Mouse (Mus musculus): ENCODE results near the gene Eif4a1. TPM values are rescaled to one million over a fixed set of nuclear protein-coding genes. Genes with fewer than 3 reads are reported as not detected.

Eif4a1 gene
- polyA plus RNA-seq, 1 experiment = 210 TPM

- peaks cover 18% of the 10 kb centered on the region for H3K4me1 ChIP-seq (ENCODE audit: control insufficient read depth, insufficient read depth, low read length)
- no peaks in the 10 kb centered on the region for H3K27me3 ChIP-seq (ENCODE audit: control insufficient read depth, insufficient read depth, low read length)
- H3K4me3 ChIP-seq (ENCODE audit: control insufficient read depth, low read depth, low read length) = peak within 1 kb of the TSS; percentile 21
- H3K36me3 ChIP-seq (ENCODE audit: control insufficient read depth, insufficient read depth, low read length) = peaks cover 11% of the 10 kb centered on the region
- TF ChIP-seq CTCF (IDR thresholded peaks at IDR 0.05; ENCODE audit: control insufficient read depth, insufficient read depth, insufficient replicate concordance, low read depth, low read length) (peak; percentile 51; the same call in 1 of the 2 replicates), POLR2A (IDR thresholded peaks at IDR 0.05; ENCODE audit: control insufficient read depth, low read depth, low read length) (no peak)
- peak within 1 kb of the TSS; percentile 27; the same call in 1 of the 2 replicates for H3K27ac ChIP-seq (ENCODE audit: control insufficient read depth, insufficient read depth, low read depth, low read length)
These were observed 16.8 kb downstream of the Eif4a1 start, which contains the start of gene Sox15 for GRCm38 (mm10) chr11:69655264-69656064. Sox15 (plus strand) TSS chr11:69655314.

GRCm38 (mm10) chr11:69654760-69655159 is 17.5 kb downstream of the Eif4a1 start:
- Histone ChIP-seq H3K4me1 (ENCODE audit: control insufficient read depth, insufficient read depth, low read length) (peaks cover 18% of the 10 kb centered on the region), H3K27me3 (ENCODE audit: control insufficient read depth, insufficient read depth, low read length) (no peaks in the 10 kb centered on the region), H3K36me3 (ENCODE audit: control insufficient read depth, insufficient read depth, low read length) (peaks cover 11% of the 10 kb centered on the region), H3K27ac (ENCODE audit: control insufficient read depth, insufficient read depth, low read depth, low read length) (peak overlapping the region; percentile 16; the same call in 1 of the 2 replicates), H3K4me3 (ENCODE audit: control insufficient read depth, low read depth, low read length) (no peak overlapping the region)
- TF ChIP-seq POLR2A (IDR thresholded peaks at IDR 0.05; ENCODE audit: control insufficient read depth, low read depth, low read length) (no peak), CTCF (IDR thresholded peaks at IDR 0.05; ENCODE audit: control insufficient read depth, insufficient read depth, insufficient replicate concordance, low read depth, low read length) (no peak)

GRCm38 (mm10) chr11:69653399-69653798 is 18.8 kb downstream of the Eif4a1 start:
- no peak for TF ChIP-seq POLR2A (IDR thresholded peaks at IDR 0.05; ENCODE audit: control insufficient read depth, low read depth, low read length)

GRCm38 (mm10) chr11:69645860-69646259 is 26.4 kb downstream of the Eif4a1 start:
- Histone ChIP-seq H3K27ac (ENCODE audit: control insufficient read depth, insufficient read depth, low read depth, low read length) (no peak overlapping the region), H3K27me3 (ENCODE audit: control insufficient read depth, insufficient read depth, low read length) (no peaks in the 10 kb centered on the region), H3K36me3 (ENCODE audit: control insufficient read depth, insufficient read depth, low read length) (peaks cover 9% of the 10 kb centered on the region), H3K4me1 (ENCODE audit: control insufficient read depth, insufficient read depth, low read length) (no peaks in the 10 kb centered on the region), H3K4me3 (ENCODE audit: control insufficient read depth, low read depth, low read length) (no peak overlapping the region)
- TF ChIP-seq POLR2A (IDR thresholded peaks at IDR 0.05; ENCODE audit: control insufficient read depth, low read depth, low read length) = no peak
- no peak for TF ChIP-seq CTCF (IDR thresholded peaks at IDR 0.05; ENCODE audit: control insufficient read depth, insufficient read depth, insufficient replicate concordance, low read depth, low read length)

More at GRCm38 (mm10) chr11:69653399-69653798, 18.8 kb downstream of the Eif4a1 start:
- Histone ChIP-seq H3K4me3 (ENCODE audit: control insufficient read depth, low read depth, low read length) (no peak overlapping the region), H3K27ac (ENCODE audit: control insufficient read depth, insufficient read depth, low read depth, low read length) (no peak overlapping the region), H3K4me1 (ENCODE audit: control insufficient read depth, insufficient read depth, low read length) (peaks cover 18% of the 10 kb centered on the region), H3K36me3 (ENCODE audit: control insufficient read depth, insufficient read depth, low read length) (peaks cover 14% of the 10 kb centered on the region), H3K27me3 (ENCODE audit: control insufficient read depth, insufficient read depth, low read length) (no peaks in the 10 kb centered on the region)

- H3K4me1 ChIP-seq (ENCODE audit: control insufficient read depth, insufficient read depth, low read length) = peaks cover 2% of the 10 kb centered on the region
- H3K36me3 ChIP-seq (ENCODE audit: control insufficient read depth, insufficient read depth, low read length) = no peaks in the 10 kb centered on the region; the same call in 1 of the 2 replicates
- no peak for TF ChIP-seq CTCF (IDR thresholded peaks at IDR 0.05; ENCODE audit: control insufficient read depth, insufficient read depth, insufficient replicate concordance, low read depth, low read length)
- no peak overlapping the region for H3K27ac ChIP-seq (ENCODE audit: control insufficient read depth, insufficient read depth, low read depth, low read length)
- H3K27me3 ChIP-seq (ENCODE audit: control insufficient read depth, insufficient read depth, low read length) = no peaks in the 10 kb centered on the region
- no peak overlapping the region for H3K4me3 ChIP-seq (ENCODE audit: control insufficient read depth, low read depth, low read length)
These were observed 36.8 kb downstream of the Eif4a1 start for GRCm38 (mm10) chr11:69635471-69635870.

- TF ChIP-seq POLR2A (IDR thresholded peaks at IDR 0.05; ENCODE audit: control insufficient read depth, low read depth, low read length) (no peak; the same call in 1 of the 2 replicates), CTCF (IDR thresholded peaks at IDR 0.05; ENCODE audit: control insufficient read depth, insufficient read depth, insufficient replicate concordance, low read depth, low read length) (no peak)
- no peaks in the 10 kb centered on the region for H3K27me3 ChIP-seq (ENCODE audit: control insufficient read depth, insufficient read depth, low read length)
These were observed 38.9 kb downstream of the Eif4a1 start for GRCm38 (mm10) chr11:69633128-69633866.

More at GRCm38 (mm10) chr11:69633128-69633866, 38.9 kb downstream of the Eif4a1 start:
- peaks cover 2% of the 10 kb centered on the region for H3K4me1 ChIP-seq (ENCODE audit: control insufficient read depth, insufficient read depth, low read length)
- peak overlapping the region; percentile 91 for H3K27ac ChIP-seq (ENCODE audit: control insufficient read depth, insufficient read depth, low read depth, low read length)
- peak overlapping the region; percentile 97 for H3K4me3 ChIP-seq (ENCODE audit: control insufficient read depth, low read depth, low read length)
- H3K36me3 ChIP-seq (ENCODE audit: control insufficient read depth, insufficient read depth, low read length) = no peaks in the 10 kb centered on the region
